Mouse (Mus musculus) testis, adult 2 months (tissue): Measurements from ENCODE around the gene Tgfbr2.

Experiments used
- CTCF ChIP-seq: fragments of 200-500 bp; IDR thresholded peaks from 2 replicates; pipeline ENCODE4 v1.5.1; 2012; ENCODE audit warnings: low read depth, mild to moderate bottlenecking, inconsistent platforms, low read length, moderate library complexity; ENCODE audit not compliant: control insufficient read depth, insufficient read depth, insufficient replicate concordance
- POLR2A ChIP-seq: fragments of 200-500 bp; IDR thresholded peaks from 2 replicates; pipeline ENCODE4 v1.6.1; 2012; ENCODE audit warnings: low read depth, mild to moderate bottlenecking, inconsistent platforms, low read length, moderate library complexity; ENCODE audit not compliant: control insufficient read depth

GRCm38 (mm10) chr9:116218780-116219179 is 43.6 kb upstream of the Tgfbr2 start:
- no peak for TF ChIP-seq CTCF
- no peak for TF ChIP-seq POLR2A
